Mouse (Mus musculus) layer of hippocampus, postnatal 10 days (tissue): ENCODE measurements around the gene Cdc42se1. TPM values are rescaled to one million over a fixed set of nuclear protein-coding genes. Genes with fewer than 3 reads are reported as not detected.

Experiments used
- DNase-seq, 2 experiments: peaks; one replicate each; pipeline ENCODE4 v3.0.0; 2021; ENCODE audit warnings: low spot score in 2 of 2
- total RNA-seq, 2 experiments: library from RNA; stranded (reverse); gene quantifications; 2 replicates each; pipeline ENCODE4 v1.2.3; 2021

Gene Cdc42se1
- total RNA-seq, 2 experiments from 2014 or later, result 79.8 to 80.1 TPM

- DNase-seq, result peak; percentile 16 to 36
These were observed 53.9 kb downstream of the Cdc42se1 start for GRCm38 (mm10) chr3:95282381-95282864.

- DNase-seq, result peak; percentile 75 to 81
These were observed 54.5 kb downstream of the Cdc42se1 start for GRCm38 (mm10) chr3:95282865-95283588.

DNA sequence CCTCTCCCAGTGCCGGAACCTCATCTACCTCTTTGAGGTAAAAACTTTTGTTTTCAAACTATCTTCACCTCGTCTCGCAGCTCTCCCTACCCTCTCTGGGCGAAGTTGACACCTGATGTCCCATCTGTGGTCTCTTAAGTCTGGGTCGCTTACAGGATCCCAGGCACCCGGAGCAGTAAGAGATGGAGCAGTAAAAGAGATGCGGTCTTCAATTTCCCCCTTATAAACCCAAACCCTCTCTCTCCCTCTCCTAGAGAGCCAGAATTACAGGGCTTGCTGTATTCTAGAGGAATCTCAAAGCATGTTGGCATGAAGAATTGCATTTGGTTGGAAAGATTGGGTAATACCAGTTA is 55.0 kb downstream of the Cdc42se1 start:
- no peak for DNase-seq

- DNase-seq, result no peak
These were observed 55.5 kb downstream of the Cdc42se1 start for GRCm38 (mm10) chr3:95284062-95284461.

DNA sequence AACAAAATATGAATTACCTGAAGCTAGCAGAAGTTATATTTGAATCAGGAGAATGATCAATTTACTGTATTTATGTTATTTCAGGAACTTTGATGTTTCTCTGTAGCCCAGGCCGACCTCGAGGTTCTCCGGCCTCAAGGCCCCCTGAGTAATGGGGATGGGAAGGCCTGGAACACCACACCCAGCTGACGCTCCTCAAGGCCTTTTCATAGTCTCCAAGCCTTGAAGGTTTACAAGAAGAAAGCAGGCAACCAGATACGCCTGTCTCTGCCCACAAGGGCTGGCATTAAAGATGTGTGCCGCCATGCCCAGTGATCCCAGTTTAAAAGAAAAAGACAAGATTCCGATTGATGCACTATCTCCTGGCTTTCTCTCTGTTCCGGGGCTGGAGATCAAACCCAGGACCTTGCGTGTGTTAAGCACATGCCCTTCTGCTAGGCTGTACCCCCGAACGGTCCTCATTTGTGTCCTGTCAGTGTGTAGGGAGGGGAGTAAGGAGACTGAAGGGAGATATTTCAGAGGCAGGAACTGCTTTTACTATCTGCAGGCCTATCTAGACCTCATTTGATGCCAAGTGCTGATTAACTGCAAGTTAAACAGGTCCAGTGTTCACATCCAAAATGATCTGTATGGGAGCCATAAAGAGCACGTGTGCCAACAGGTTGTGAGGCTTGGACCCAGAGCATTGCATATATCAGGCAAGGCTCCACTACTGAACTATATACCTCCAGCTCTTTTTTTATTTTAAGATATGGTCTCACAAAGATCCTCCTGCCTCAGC is 56.2 kb downstream of the Cdc42se1 start:
- DNase-seq, result no peak

DNA sequence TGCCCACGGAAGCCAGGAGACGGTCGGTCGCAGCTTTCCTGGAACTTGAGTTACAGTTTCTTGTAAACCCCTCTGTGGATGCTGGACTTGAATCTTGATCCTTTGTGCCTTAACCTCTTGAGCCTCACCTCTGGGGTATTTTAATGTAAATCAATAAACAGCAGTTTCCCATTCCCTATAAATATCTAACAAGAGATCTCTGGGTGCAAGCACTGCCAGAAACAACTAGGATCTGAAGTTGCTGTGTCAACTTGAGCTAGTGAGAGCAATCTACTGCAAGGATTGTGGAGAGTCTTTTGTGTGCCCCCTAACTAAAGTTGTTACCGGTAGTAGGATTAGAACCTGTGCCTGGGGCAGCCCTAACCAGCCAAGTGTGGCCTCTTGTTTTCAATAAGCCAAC is 56.9 kb downstream of the Cdc42se1 start:
- no peak for DNase-seq

Other genes with a start within 250 kb of the Cdc42se1 start
- 10 to 100 TPM; 26.4 to 30.8 TPM for gene Zfp687, start 213.3 kb upstream of the Cdc42se1 start, total RNA-seq
- gene Psmd4, start 186.1 kb upstream of the Cdc42se1 start, total RNA-seq, result 100 to 1,000 TPM; 160 to 174 TPM
- gene Pip5k1a, start 121.8 kb upstream of the Cdc42se1 start, total RNA-seq, result 10 to 100 TPM; 34.5 to 41.9 TPM
- gene Vps72, start 117.7 kb upstream of the Cdc42se1 start, total RNA-seq, result 10 to 100 TPM; 44.4 to 47.7 TPM
- gene Tmod4, start 104.3 kb upstream of the Cdc42se1 start, total RNA-seq, result under 1 TPM in 1 of 2 experiments, not detected in 1; 0.85 TPM
- gene Scnm1, start 94.7 kb upstream of the Cdc42se1 start, total RNA-seq, result 10 to 100 TPM; 37.5 to 41.8 TPM
- 10 to 100 TPM; 22.4 to 24.6 TPM for gene Lysmd1, start 94.6 kb upstream of the Cdc42se1 start, total RNA-seq
- gene Tnfaip8l2, start 86.4 kb upstream of the Cdc42se1 start, total RNA-seq, result 1 to 10 TPM; 3.0 TPM
- 10 to 100 TPM; 71.4 to 75.0 TPM for gene Sema6c, start 68.3 kb upstream of the Cdc42se1 start, total RNA-seq
- 10 to 100 TPM; 10.1 to 10.6 TPM for gene Gabpb2, start 10.8 kb upstream of the Cdc42se1 start, total RNA-seq
- 100 to 1,000 TPM; 621 to 626 TPM for gene Mllt11, start 3.4 kb downstream of the Cdc42se1 start, total RNA-seq
- under 1 TPM; 0.16 to 0.18 TPM for gene Gm128, start 12.9 kb downstream of the Cdc42se1 start, total RNA-seq
- gene Bnipl, start 22.5 kb downstream of the Cdc42se1 start, total RNA-seq, result under 1 TPM in 1 of 2 experiments, not detected in 1; 0.25 TPM
- 10 to 100 TPM; 26.5 to 27.6 TPM for gene Mindy1, start 52.6 kb downstream of the Cdc42se1 start, total RNA-seq
- gene Prune1, start 53.3 kb downstream of the Cdc42se1 start, total RNA-seq, result 10 to 100 TPM; 34.9 to 36.3 TPM
- under 1 TPM; 0.65 to 0.75 TPM for gene Anxa9, start 78.4 kb downstream of the Cdc42se1 start, total RNA-seq
- gene Cers2, start 86.1 kb downstream of the Cdc42se1 start, total RNA-seq, result 10 to 100 TPM; 45.4 to 46.6 TPM
- gene Setdb1, start 128.5 kb downstream of the Cdc42se1 start, total RNA-seq, result 10 to 100 TPM; 46.0 to 47.1 TPM
- gene 4930558C23Rik, start 174.1 kb downstream of the Cdc42se1 start, total RNA-seq, result not detected
- 10 to 100 TPM; 35.8 to 44.0 TPM for gene Arnt, start 205.7 kb downstream of the Cdc42se1 start, total RNA-seq